Mouse (Mus musculus) kidney, adult 2 months (tissue): Measurements from ENCODE around the gene Agtr2.

Experiments used
- CTCF ChIP-seq: fragments of 200-500 bp; conservative IDR thresholded peaks from 2 replicates; pipeline ENCODE4 v1.5.1; 2011; ENCODE audit warnings: low read depth, mild to moderate bottlenecking, control low read depth, low read length, moderate library complexity, mixed read lengths; ENCODE audit not compliant: insufficient read depth, insufficient read length
- POLR2A ChIP-seq: fragments of 200-500 bp; IDR thresholded peaks from one replicate; pipeline ENCODE4 v1.6.1; 2011; ENCODE audit warnings: low read depth, low read length, control low read depth

DNA sequence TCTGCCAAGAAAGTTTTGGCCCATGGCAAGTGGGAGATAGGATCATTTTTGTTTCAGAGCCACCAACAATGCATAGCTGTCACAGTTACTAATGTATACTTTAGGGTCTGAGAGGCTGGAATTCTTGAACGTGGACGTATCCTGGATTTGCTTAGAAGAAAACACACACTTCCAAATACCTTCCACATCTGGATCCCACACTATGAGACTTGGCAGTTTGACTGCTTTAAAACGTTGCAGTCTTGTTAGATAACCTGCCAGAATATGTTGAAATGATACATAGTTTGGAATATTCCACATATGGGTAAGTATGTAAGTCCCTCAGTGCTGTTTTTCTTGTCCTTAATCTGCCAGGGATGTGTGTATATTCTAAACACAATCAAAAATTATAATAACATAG lies 31.8 kb upstream of the Agtr2 start:
- no peak for TF ChIP-seq CTCF
- TF ChIP-seq POLR2A: no peak
